Mouse (Mus musculus) hindbrain, embryonic 13.5 days (tissue): ENCODE results near the gene Men1. TPM values are rescaled to one million over a fixed set of nuclear protein-coding genes. Genes with fewer than 3 reads are reported as not detected.

Experiments used
- ATAC-seq: fragments of 200-750 bp; cut with Nextera tagmentation; 2 replicates; pipeline ENCODE4 v1.8.0; 2017; ENCODE audit warnings: moderate TSS enrichment; ENCODE audit not compliant: low FRiP score
- H3K27ac ChIP-seq: fragments of 300-500 bp; sonication (generic); 2 replicates; pipeline ENCODE4 v1.5.1; 2015; ENCODE audit warnings: inconsistent platforms, mild to moderate bottlenecking, moderate library complexity
- H3K27me3 ChIP-seq: fragments of 300-500 bp; sonication (generic); 2 replicates; pipeline ENCODE4 v1.6.1; 2015; ENCODE audit warnings: mild to moderate bottlenecking, inconsistent platforms
- H3K36me3 ChIP-seq: fragments of 300-500 bp; sonication (generic); 2 replicates; pipeline ENCODE4 v1.6.1; 2015; ENCODE audit warnings: mild to moderate bottlenecking, inconsistent platforms
- H3K4me1 ChIP-seq: fragments of 300-500 bp; sonication (generic); replicated peaks from 2 replicates; pipeline ENCODE4 v1.6.1; 2015; ENCODE audit warnings: inconsistent platforms
- H3K4me2 ChIP-seq: fragments of 300-500 bp; sonication (generic); 2 replicates; pipeline ENCODE4 v1.6.1; 2015; ENCODE audit warnings: inconsistent platforms, mild to moderate bottlenecking, moderate library complexity
- H3K4me3 ChIP-seq: fragments of 300-500 bp; sonication (generic); 2 replicates; pipeline ENCODE4 v1.5.1; 2015; ENCODE audit warnings: mild to moderate bottlenecking, inconsistent platforms
- H3K9ac ChIP-seq: fragments of 300-500 bp; sonication (generic); 2 replicates; pipeline ENCODE4 v1.6.1; 2015; ENCODE audit warnings: mild to moderate bottlenecking, inconsistent platforms
- H3K9me3 ChIP-seq: fragments of 300-500 bp; sonication (generic); 2 replicates; pipeline ENCODE4 v1.6.1; 2016; ENCODE audit warnings: inconsistent platforms
- WGBS: fragments of 180-500 bp; shearing (Covaris S2); methylation state at CpG from one replicate; pipeline ENCODE4 v1.1.7; 2015; 5-methylcytosine and 5-hydroxymethylcytosine counted together
- polyA plus RNA-seq: library from polyadenylated mRNA; unstranded; fragments of >200 nt; fragmentation: Nextera tagmentation; extraction: Ambion mirVana; gene quantifications from 2 replicates; pipeline ENCODE4 v1.2.1, GENCODE M21; 2015

Gene Men1
- polyA plus RNA-seq, 1 experiment from 2014 or later = 73.8 TPM

DNA sequence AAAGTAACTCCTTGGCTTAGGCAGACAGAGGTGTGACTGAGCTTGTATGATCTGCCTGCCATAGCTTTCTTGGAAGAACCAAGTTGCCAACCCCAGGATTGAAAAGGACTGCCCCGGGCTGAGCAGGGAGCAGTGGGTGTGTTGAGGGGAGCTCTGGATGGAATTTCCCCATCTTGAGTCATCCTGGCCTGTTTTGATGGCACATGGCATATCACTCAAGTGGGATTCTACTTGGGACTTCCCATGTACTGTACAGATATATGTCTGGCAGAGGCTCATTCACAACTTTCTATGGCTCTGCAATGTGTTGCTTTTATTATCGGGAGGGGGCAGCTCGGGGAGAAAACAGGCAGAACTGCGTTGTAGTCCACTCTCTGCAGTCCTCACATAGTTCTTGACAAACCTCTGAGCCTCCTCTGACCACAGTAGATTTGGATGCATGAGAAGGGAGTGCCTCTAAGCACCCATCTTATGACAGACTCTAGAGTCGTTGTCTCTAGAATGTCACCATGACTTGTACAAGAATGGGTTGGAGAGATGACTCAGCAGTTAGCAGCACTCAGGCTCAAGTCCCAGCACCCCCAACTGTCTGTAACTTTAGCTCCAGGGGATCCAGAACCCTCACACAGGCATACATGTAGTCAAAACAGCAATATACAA, 38.1 kb upstream of the Men1 start:
- 94% methylated on average over 5 of the region's 5 CpGs for WGBS
- H3K4me1 ChIP-seq = peaks cover 9% of the 10 kb centered on the region; the same call in 1 of the 2 replicates
- H3K36me3 ChIP-seq = peaks cover 89% of the 10 kb centered on the region

DNA sequence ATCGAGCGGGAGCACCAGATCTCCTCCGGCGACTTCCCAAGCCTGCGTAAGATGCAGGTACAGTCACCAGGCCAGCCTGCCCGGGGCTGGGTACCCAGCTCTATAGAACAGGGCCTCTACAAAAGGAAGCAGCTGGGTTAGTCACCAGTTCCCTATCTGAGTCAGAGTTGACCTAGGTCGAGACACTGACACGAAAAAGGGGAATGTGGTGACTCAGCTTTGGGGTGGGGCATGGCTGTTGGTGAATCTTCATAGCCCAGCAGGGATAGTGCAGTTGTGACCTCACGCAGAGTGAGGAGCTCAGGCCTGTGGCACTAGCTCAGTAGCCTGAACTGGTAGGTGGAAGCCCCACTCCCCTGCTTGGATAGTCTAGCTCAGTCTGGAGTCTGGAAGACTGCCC, 37.1 kb upstream of the Men1 start:
- Histone ChIP-seq H3K4me1 (peaks cover 9% of the 10 kb centered on the region), H3K9me3 (no peaks in the 10 kb centered on the region), H3K4me3 (no peak overlapping the region), H3K9ac (no peak overlapping the region), H3K27me3 (no peaks in the 10 kb centered on the region), H3K27ac (no peak overlapping the region), H3K4me2 (no peak overlapping the region), H3K36me3 (peaks cover 80% of the 10 kb centered on the region)
- 90% methylated on average over 9 of the region's 9 CpGs for WGBS
- ATAC-seq = no peak

More for the DNA sequence above, 38.1 kb upstream of the Men1 start:
- Histone ChIP-seq H3K9ac (no peak overlapping the region; the same call in 1 of the 2 replicates), H3K27ac (no peak overlapping the region), H3K27me3 (no peaks in the 10 kb centered on the region), H3K9me3 (no peaks in the 10 kb centered on the region), H3K4me3 (no peak overlapping the region), H3K4me2 (no peak overlapping the region)
- no peak for ATAC-seq

DNA sequence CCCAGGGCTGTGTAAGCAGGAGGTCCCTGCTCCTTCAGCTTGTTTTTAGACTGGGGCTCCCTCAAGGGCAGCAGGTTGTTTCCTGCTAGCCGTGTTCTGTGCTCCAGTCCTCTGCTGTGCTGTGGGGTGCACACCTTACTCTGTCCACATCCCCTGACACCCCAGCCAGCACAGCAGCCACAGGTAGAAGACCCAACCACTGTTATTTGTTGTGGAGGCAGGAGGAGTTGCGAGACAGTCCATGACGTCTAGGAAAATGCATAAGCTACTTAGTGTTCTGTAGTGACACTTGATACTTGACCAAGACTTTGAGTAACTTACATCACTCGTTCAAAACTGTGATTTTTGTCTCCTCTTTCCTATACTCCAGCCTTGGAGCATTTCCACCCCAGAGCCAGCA, 35.8 kb upstream of the Men1 start:
- Histone ChIP-seq H3K4me2 (no peak overlapping the region), H3K9me3 (no peaks in the 10 kb centered on the region), H3K36me3 (peaks cover 69% of the 10 kb centered on the region), H3K9ac (no peak overlapping the region), H3K4me1 (peaks cover 9% of the 10 kb centered on the region), H3K27me3 (no peaks in the 10 kb centered on the region), H3K4me3 (no peak overlapping the region), H3K27ac (no peak overlapping the region)
- ATAC-seq = no peak
- WGBS = 85% methylated on average over 4 of the region's 4 CpGs

DNA sequence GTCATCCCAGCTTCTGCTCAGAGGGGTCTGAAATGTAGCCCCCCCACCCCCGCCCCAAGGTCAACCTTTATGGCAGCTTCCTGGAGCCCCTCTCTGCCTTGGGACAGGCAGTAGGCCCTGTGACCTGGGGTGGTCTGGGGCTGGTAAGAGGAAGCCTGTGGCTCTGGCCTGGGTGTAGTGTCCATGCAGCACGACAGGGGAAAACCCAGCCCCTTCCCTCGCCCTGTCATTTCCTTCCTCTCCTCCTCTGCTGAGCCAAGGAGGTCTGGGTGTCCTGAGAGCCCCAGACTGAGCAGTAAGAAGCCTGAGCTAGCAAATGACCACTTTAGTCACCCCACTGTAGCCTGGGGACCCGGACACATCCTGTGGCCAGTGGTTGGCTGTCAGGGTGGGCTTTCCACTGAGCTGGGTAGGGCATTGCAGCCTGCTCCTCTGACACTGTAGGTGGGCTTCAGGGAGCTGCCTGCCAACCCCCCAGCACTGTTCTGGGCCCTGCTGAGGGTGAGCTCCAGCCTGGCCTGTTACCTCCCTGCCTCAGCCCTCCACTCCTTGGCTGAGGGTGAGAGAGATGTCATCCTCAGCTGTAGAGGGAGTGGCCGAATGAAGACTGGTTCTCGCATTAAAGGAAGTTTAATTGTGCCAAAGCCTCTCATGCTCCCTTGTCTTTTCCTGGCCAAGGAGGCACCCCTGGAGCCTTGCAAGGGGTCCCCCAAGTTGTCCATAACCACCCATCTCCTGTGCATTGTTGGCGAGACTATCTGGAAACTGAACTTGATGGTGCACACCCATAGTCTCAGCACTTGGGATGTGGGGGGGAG, 35.1 kb upstream of the Men1 start:
- Histone ChIP-seq H3K27ac (peak overlapping the region; percentile 12; the same call in 1 of the 2 replicates), H3K9me3 (no peaks in the 10 kb centered on the region), H3K4me2 (no peak overlapping the region), H3K27me3 (no peaks in the 10 kb centered on the region), H3K9ac (no peak overlapping the region; the same call in 1 of the 2 replicates), H3K4me1 (peaks cover 9% of the 10 kb centered on the region), H3K36me3 (peaks cover 62% of the 10 kb centered on the region), H3K4me3 (no peak overlapping the region)
- WGBS = 92% methylated on average over 7 of the region's 7 CpGs
- ATAC-seq = no peak

DNA sequence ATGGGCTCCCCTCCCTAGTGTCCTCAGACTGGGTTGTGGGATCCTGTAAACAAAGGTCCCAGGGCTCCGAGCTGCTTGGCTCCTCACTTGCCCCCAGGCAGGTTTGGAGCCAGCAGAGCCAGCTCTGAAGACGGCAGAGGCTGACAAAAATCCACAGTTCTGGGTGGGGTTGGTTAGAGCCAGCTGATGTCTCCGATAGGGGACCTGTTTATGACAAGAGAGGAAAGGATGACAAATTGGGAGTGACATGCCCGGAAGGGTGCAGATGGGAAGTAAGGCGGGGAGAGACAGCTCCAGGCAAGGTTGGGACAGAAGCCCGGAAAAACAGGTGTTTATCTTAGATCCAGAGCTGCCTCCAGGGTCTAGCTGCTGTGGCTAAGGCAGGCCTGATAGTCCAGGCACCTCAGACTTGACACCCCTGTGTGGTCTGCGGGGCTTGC, 34.4 kb upstream of the Men1 start:
- 64% methylated on average over 7 of the region's 7 CpGs for WGBS
- no peak for ATAC-seq
- Histone ChIP-seq H3K27ac (no peak overlapping the region), H3K4me2 (no peak overlapping the region), H3K36me3 (peaks cover 55% of the 10 kb centered on the region), H3K4me3 (no peak overlapping the region), H3K27me3 (no peaks in the 10 kb centered on the region), H3K4me1 (peaks cover 9% of the 10 kb centered on the region), H3K9ac (no peak overlapping the region), H3K9me3 (no peaks in the 10 kb centered on the region)

DNA sequence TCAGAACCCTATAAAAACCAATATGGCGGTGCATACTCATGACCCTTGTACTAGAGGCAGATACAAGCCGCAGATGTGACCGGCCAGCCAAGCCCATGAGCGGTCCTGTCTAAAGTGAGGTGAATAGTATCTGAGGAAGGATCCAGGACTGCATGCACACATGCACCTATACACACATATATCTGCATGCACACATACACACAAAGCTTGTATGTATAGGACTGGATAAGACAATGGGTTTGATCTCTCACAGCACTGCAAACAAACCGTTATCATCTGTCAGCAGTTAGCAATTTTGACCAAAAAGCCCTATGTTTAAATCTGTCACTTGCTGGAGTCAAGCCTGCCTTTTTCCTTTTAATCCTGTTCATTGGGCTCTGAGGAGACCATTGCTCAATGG, 32.7 kb upstream of the Men1 start:
- Histone ChIP-seq H3K4me2 (no peak overlapping the region), H3K27me3 (no peaks in the 10 kb centered on the region), H3K36me3 (peaks cover 38% of the 10 kb centered on the region), H3K9me3 (no peaks in the 10 kb centered on the region), H3K9ac (no peak overlapping the region), H3K4me3 (no peak overlapping the region), H3K27ac (no peak overlapping the region), H3K4me1 (peaks cover 16% of the 10 kb centered on the region)
- ATAC-seq = no peak
- WGBS = 94% methylated on average over 5 of the region's 5 CpGs

DNA sequence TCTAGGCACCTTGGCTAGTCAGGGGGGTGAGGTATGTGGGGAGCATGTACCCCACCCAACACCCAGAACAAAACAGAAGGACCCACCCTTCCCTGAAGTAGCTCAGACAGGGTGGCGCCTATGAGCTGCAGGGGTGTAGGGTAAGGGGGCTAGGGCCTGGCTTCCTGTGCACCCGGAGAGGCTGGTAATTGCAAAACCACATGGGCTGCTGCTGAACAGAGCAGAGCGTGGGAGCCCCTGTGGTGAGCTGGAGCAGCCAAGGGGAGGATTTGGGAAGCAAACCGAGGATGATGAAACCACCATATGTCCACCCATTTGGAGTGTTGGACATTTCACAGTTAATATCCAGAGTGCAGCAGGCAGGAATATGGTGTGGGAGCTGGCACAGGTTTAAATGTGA, 32.3 kb upstream of the Men1 start:
- WGBS = 52% methylated on average over 4 of the region's 4 CpGs
- H3K27ac ChIP-seq = no peak overlapping the region

DNA sequence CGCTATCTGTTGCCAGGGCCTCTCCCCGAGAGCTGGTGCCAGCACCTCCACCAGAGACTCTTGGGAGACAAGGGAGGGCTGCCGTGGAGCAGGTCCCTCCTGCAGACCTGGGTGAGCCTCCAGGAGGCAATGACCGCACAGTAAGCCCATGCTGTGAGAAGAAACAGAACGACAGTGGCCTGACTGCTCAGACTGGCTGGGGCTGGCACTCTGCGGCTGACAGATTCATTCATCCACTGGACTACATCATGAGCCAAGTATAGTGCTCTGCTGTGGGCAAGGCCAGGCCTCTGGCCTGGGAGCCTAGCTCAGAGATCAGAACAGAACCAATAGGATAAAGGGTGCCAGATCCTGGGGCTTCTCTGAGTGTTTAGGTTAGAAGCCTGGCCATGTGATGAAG, 30.9 kb upstream of the Men1 start:
- H3K36me3 ChIP-seq = peaks cover 20% of the 10 kb centered on the region
- no peak overlapping the region for H3K4me2 ChIP-seq
- H3K27me3 ChIP-seq = 0 out of 2 replicates have a peak, but pooled peaks cover 4% of the 10 kb centered on the region
- H3K9me3 ChIP-seq = no peaks in the 10 kb centered on the region
- peaks cover 19% of the 10 kb centered on the region for H3K4me1 ChIP-seq
- WGBS = 80% methylated on average over 6 of the region's 6 CpGs
- H3K4me3 ChIP-seq = no peak overlapping the region
- H3K27ac ChIP-seq = no peak overlapping the region
- no peak for ATAC-seq
- no peak overlapping the region for H3K9ac ChIP-seq

More for the DNA sequence above, 32.3 kb upstream of the Men1 start:
- H3K9ac ChIP-seq = no peak overlapping the region; the same call in 1 of the 2 replicates
- H3K9me3 ChIP-seq = no peaks in the 10 kb centered on the region
- H3K27me3 ChIP-seq = 0 out of 2 replicates have a peak, but pooled peaks cover 2% of the 10 kb centered on the region
- no peak overlapping the region for H3K4me3 ChIP-seq
- H3K36me3 ChIP-seq = peaks cover 34% of the 10 kb centered on the region
- no peak for ATAC-seq
- peaks cover 19% of the 10 kb centered on the region for H3K4me1 ChIP-seq
- H3K4me2 ChIP-seq = no peak overlapping the region

DNA sequence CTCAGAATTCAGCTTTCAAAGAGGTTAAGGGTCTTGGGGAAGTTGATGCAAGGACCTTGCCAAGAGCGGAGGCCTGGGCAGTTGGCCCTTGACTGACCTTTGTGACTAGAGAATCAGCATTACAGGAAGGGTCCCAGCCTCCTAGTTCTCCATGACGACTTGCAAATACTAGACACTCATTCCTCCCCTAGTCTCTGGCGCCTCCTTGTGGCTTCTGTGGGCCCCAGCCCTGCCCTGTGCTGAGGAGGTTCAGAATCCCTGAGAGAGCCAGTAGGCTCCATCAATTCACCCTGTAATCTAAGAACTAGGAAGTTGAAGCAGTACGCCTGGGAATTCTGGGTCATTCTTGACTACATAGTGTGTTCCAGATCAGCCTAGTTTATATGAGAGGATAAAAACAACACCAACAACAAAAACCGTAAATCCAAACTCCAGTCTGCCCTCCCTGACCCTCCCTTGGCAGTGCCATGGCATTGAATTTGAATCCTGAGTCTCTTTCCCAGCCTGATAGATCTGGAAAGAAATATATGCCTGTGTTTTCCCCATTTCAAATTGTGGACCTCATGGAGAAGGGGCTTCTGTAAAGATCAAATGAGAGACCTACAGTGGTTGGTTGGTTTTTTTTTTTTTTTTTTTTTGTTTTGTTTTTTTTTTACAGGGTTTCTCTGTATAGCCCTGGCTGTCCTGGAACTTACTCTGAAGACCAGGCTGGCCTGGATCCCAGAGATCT, 29.8 kb upstream of the Men1 start:
- Histone ChIP-seq H3K36me3 (peaks cover 9% of the 10 kb centered on the region), H3K4me2 (no peak overlapping the region), H3K4me1 (peaks cover 15% of the 10 kb centered on the region), H3K27ac (no peak overlapping the region), H3K9me3 (no peaks in the 10 kb centered on the region), H3K4me3 (no peak overlapping the region), H3K9ac (no peak overlapping the region), H3K27me3 (0 out of 2 replicates have a peak, but pooled peaks cover 4% of the 10 kb centered on the region)
- 28% methylated on average over 5 of the region's 5 CpGs for WGBS
- ATAC-seq = no peak

DNA sequence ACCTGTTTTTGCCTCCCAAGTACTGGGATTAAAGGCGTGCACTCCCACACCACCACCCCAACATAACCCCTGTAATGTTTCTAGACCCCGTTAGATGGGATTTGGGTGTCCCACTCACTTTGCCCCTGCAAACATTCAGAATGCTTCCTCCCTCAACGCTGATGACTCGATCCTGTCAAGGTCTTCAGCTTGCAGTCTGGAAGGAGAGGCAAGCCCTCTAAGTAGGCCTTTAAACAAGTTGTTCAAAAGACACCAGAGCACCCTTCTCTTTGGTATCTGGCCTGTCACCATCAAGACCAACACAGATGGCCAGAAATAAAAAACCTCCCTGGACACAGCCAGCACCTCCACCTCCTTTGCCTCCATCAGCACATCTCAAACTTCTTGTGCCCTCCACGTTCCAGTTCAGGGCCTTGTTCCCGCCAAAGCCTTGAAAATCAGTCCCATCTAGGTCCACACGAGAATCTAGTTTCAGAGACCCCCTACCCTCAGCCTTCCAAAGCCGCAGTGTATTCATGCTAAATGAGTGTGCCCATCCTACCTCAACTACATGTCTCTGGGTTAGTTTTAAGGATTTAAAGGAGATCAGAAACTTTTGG, 29.2 kb upstream of the Men1 start:
- H3K27ac ChIP-seq = no peak overlapping the region
- H3K4me3 ChIP-seq = peak overlapping the region; percentile 52
- peaks cover 10% of the 10 kb centered on the region; the same call in 1 of the 2 replicates for H3K4me1 ChIP-seq
- no peak for ATAC-seq
- WGBS = 58% methylated on average over 8 of the region's 8 CpGs
- H3K27me3 ChIP-seq = 0 out of 2 replicates have a peak, but pooled peaks cover 4% of the 10 kb centered on the region
- H3K36me3 ChIP-seq = peaks cover 4% of the 10 kb centered on the region
- peak overlapping the region; percentile 68; the same call in 1 of the 2 replicates for H3K9ac ChIP-seq
- no peaks in the 10 kb centered on the region for H3K9me3 ChIP-seq
- H3K4me2 ChIP-seq = peak overlapping the region; percentile 61

DNA sequence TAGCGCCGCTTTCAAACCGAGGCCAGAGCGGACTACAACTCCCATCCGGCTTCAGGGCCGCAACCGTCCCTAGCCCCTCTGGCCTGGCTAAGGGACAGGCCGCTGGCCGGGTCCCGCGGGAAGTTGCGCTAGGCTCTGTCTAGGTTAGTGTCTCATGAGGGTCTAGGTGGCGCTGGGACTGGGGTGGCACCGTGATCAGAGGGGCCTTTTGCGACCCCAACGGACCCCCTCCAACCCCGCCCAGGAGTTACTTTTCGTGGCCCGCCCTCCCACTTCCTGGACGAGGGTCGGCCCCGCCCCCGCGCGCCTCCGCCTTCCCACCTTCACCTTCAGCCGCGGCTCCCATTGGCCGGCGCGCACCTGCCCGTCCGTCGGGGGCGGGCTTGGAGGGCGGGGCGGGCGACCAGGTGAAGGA, 28.6 kb upstream of the Men1 start, which contains the start of gene Cdc42bpg:
TSS of gene Cdc42bpg (plus strand) at position 320 of the 415 bp plus-strand sequence.
- H3K9me3 ChIP-seq = no peaks in the 10 kb centered on the region
- no peak within 1 kb of the TSS for H3K27ac ChIP-seq
- peaks cover under 1% of the 10 kb centered on the region; the same call in 1 of the 2 replicates for H3K36me3 ChIP-seq
- H3K4me3 ChIP-seq = peak within 1 kb of the TSS; percentile 52
- H3K27me3 ChIP-seq = 0 out of 2 replicates have a peak, but pooled peaks cover 4% of the 10 kb centered on the region
- H3K4me1 ChIP-seq = peaks cover 10% of the 10 kb centered on the region; the same call in 1 of the 2 replicates
- peak; percentile 68 for ATAC-seq
- WGBS = 0% methylated on average over 29 of the region's 38 CpGs
- H3K4me2 ChIP-seq = peak within 1 kb of the TSS; percentile 61
- H3K9ac ChIP-seq = peak within 1 kb of the TSS; percentile 68
